Mouse (Mus musculus) MEL-GATA-1-ER (cell line): Measurements from ENCODE around the gene Tut7.
"Not testable (repeated sequence)": the region's sequence is repeated elsewhere in the genome, so short reads cannot be mapped to it uniquely, and the experiment has no call there.

Experiments used
- DNase-seq: peaks from one replicate; pipeline ENCODE4 v3.0.0-alpha.2; 2012; ENCODE audit warnings: low read depth; ENCODE audit errors: extremely low read depth

The Tut7 gene

DNA sequence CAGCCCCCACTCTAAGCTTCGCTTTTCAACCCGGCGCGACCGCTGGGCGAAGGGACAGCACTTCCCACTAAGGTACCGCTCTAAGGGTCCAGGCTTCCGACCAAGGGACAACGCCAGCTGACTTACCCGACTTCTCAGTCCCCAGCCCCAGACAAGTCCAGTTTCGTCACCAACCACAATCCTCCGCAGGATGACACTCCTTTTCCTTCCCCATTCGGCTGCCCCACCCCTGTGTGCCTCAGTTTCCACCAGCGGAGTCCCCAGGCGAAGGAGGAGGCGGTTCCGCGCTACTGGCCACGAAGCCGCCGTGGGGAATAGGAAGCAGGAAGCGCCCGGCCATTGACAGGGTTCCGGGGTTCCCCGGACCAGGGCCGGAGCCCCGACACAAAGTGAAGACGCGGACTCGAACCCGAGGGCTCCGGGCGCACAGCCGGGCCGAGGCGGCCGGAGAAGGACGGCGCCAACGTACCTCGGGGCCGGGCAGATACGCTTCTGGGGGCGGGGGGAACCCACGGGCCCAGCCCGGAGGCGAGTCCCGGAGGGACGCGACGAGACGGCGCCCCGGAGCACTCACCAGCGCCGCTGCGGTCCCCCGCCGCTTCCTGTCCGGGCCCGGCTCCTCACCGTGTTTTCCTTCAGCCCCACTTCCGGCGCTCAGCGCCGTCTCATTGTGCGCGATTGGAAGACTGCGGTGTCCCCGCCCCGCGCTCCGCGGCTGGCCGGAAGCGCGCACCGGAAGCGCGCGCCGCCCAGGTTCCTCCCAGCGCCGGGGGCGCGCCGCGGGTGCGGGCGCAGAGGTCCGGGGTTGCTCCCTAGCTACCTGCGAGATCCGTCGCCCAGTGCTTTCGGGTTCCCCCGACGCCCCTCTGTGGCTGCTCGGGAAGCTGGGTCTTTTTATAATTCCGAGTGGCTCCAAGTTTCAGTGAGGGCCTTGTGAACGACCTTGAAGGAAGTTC lies at the start of gene Tut7:
Gene Tut7 (minus strand): TSS at position 641 of the 956 bp plus-strand sequence.
- DNase-seq = peak; percentile 92

DNA sequence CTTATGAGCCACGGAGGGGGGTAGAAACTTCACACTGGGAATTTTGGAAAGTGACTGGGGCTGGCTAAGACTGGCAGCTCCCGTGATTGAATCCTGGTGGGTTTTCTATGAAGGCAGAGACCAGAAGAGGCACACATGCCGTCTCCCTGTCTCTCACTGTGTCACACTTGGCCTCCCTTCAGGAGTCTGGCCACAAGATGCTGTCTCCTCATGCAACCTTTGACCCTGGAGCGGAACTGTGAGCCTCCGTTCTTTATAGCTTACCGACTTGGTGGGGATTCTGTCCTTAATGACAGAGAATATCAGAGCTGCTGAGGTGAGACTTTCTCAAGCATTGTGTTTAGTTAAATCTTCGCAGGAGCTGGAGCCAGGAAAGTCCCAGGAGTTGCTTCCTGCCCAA lies 49.5 kb upstream of the Tut7 start:
- no peak for DNase-seq

DNA sequence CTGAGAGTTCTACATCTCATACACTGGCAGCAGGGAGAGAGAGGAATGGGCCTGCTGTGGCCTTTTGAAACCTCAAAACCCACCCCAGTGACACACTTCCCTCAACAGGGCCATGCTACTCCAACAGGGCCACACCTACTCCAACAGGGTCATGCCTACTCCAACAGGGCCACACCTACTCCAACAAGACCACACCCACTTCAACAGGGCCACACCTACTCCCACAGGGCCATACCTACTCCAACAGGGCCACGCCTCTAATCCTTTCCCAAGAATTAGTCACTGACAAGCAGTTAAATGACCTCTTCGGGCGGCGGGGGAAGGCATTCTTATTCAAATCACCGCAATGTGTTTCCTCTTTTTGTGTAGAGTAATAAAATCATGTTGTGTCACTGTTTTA lies 47.1 kb upstream of the Tut7 start:
- DNase-seq = no peak

DNA sequence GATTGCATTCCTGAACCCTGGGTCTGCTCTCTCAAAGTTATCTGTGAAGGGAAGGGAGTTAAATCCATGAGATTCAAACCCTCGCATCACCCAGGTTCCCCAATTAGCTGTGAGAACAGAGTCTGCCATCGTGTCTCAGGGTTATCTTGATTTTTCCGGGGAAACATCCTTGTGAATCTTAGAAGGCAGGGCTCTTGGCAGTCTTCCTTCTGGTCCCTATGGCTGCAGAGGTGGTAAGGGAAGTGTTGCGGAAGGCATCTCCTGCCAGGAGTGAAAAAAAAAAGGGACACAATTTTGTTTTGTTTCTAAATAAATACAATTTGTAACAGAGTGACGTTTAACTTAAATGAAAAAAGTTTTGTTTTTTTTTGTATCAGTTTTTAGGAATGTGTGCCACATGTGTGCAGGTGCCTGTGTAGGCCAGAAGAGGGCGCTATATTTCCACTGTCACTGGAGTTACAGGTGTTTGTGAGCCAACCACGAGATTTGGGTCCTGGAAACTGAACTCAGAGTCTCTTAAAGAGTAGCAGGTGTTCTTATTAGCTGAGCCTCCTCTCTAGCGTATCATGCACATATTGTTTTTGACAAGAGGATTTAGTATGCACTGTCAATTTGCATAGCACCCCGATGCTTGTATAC lies 45.2 kb upstream of the Tut7 start:
- DNase-seq = no peak

DNA sequence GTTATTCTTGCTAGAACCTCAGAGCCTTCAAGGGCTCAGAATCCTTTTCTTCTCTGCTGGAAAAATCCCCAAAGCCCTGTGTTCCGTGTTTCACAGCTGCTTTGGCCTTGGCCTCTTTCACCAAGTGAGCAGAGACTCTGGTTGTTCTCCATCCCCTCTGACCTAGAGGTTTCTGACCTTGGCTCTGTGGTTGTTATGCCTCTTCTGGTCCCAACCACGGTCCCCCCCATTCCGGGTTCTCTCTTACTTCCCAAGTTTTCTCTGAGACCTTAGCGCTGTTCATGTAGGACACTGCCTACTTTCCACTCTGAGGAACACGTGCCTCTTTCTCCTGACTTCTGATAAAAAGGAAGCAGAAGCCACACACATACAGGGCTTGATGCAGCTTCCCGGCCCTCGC lies 44.2 kb upstream of the Tut7 start:
- no peak for DNase-seq

DNA sequence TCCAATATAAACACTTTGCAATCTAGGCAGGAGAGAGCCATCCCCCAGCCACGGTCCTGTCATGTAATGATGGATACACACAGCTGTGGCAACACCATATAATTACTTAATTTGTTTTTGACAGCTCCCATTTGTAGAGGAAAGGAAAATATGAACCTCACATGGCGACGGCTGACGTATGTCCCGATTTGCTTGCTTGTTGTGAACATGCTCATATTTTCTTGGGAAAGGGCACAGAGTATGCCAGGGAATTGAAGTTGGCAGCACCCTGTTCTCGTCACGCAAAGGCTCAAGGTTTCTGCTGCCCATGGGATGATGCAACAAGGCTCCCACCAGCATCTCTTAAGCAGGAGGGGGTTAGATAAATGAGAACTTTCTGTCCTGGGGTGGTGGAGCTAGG lies 36.6 kb upstream of the Tut7 start:
- DNase-seq = no peak

DNA sequence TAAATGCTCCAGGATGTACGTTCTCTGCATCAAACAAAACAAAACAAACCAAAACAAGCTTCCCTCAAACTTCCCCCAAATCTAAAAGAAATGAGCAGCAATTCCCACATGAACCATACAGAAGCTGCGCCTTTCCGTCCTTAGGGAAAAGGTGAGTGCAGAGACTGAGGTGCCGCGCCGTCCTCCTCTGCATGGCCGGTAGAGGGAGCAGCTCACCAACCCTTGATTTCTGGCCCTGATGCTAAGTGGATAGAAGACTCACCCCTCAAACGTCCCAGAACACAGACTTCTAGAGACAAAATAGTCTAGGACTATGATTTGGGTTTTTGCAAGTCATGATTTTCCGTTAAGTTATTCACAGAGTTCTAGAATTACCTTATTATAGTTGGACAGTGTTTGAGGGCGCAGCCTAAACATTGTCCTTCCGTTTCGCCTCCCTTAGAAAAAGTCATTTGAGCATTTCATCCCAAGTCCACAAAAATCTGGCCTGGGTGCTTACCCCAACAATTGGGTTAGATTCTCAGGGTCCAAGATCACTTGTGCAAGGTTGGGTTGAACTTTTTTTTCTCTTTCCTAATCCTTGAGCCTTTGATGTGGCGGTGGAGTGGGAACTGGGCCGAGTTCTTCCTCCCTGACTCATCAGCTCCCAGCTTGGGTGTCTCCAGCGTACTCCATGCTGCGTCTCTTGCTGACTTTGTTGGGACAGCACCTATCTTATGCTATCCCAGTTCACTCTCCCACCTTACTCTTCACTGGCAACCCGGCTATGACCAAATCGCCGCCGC lies 33.5 kb upstream of the Tut7 start:
- DNase-seq = no peak

DNA sequence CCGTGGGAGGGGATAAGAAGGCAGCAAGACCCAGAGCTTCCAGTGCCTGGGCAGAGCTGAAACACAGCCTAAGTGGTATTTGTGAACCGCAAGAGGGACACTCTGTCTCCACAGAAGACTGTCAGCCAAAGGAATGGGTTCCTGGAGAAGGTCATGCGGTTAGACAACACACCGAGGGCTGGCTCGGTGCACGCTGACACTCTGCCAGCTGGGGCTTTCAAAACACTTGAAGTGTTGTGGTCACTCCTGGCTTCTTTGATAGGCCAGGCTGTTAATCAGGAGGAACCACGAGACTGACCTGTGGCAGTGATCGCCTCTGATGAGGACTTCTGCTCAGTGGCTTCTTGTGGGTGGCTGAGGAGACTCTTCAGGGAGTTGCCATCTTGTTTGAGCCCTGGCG lies 30.5 kb upstream of the Tut7 start:
- no peak for DNase-seq

DNA sequence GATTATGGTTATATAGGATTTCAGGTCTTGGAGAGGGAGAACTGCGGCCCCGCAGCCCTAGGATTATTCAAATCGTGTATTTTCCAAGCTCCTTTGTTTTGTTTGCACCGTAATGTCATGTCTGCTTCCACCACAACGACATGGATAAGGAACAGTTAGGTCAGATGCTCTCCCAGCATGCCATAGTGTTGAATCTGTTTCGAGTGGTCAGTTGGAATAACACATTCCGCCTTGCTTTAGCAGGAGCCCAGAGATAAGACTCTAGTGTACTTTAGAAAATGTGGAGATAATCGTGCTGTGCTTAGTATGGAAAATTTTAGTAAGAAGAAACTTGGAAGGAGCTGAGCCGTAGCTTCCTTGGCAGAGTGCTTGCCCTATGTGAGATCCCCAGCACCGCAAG lies 27.4 kb upstream of the Tut7 start:
- DNase-seq = no peak

DNA sequence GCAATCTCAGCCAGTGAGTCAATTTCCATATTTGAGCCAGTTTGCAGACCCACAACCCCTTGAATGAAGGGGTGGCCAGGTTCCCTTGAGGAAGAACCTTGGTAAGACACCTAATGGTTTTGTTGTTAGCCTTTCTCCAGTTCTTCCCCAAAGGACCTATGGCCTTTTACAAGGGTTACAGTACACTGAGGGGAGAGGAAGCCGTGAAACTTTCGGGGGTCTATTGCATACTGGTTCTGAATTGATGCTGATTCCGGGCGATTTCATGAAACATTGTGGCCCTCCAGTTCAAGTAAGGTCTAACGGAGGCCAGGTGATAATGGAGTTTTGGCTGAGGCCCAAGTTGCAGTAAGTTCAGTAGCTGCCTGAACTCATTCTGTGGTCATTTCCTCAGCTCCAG lies 21.7 kb upstream of the Tut7 start:
- no peak for DNase-seq

DNA sequence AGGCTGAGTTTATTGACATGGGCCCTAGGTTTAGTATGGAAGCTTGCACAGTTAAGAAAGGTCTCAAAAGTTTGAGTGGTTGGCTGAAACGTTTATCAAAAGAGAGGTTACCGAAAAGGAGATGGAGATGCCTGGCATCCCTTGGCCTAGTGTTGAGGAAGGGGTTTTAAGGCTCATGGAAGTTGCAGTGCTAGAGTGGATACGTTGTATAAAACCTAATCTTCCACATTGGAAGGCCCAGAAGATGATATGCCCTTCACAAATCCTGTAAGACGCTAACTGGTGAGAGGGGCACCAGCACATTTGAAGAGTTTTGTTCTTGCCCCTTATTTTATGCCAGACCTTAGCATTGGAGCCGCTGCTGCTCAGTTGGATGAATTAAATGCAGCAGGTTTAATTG lies 21.0 kb upstream of the Tut7 start:
- DNase-seq = no peak

DNA sequence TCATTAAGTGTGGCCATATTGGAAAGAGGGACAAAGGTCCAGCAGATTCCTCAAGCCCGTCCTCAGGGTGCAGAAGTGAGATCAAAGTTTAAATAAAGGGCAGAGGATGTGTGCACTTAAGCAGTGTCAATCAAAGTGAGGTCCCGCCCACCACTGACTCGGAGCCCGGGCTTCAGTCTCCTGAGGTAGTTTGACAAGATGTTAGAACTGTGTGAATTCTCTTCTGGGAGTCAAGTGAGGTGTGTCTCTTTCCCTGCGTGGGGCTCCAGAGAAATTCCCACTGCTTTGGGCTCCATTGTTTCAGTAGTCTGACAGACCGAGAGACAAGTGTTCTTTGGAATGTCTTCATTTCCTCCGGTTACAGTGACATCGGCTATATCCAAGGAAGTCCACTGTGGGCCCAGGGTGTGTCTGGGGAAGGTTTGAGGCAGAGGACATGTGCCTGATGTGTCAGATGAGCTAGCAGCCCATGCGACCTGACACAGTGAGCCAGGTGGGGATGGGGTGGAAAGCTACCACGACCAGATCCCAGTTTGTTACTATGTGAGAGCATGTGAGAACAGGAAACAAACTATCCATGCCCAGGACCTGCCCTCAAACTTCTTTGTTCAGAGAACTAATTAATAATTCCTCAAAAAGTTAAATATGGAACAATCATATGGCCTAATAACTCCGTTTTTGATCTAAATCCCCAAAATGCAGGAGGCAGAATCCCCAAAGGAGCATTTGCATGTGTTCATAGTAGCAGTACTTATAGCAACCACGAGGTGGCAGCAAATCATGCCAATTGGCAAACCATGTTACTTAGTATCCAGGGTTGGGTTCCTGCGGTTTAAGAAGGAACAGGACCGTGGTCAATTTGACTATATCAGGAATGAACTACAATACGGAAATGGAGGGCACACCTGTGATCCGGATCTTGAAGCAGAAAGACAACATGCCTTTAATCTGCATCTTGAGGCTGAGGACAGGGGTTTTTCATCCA lies 19.6 kb upstream of the Tut7 start:
- peak; percentile 77 for DNase-seq

DNA sequence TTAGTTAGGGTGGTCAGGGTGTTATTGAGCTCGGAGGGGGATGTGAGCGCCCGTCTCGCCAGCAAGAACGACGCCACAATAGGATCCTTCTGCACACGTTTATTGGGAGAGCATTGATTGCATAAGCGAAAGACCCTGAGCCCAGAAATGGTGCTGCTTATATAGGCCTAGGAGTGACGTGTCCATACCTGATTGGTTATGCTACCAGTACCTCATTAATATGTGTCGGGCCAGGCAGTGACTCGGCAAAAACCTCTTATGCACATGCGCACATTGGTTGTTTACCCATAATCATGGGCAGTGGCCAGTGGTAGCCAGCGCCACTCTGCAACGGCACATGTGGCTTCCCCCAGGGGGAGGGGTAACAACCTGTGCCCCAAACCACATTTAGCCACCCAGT lies 18.8 kb upstream of the Tut7 start:
- not testable (repeated sequence) for DNase-seq

DNA sequence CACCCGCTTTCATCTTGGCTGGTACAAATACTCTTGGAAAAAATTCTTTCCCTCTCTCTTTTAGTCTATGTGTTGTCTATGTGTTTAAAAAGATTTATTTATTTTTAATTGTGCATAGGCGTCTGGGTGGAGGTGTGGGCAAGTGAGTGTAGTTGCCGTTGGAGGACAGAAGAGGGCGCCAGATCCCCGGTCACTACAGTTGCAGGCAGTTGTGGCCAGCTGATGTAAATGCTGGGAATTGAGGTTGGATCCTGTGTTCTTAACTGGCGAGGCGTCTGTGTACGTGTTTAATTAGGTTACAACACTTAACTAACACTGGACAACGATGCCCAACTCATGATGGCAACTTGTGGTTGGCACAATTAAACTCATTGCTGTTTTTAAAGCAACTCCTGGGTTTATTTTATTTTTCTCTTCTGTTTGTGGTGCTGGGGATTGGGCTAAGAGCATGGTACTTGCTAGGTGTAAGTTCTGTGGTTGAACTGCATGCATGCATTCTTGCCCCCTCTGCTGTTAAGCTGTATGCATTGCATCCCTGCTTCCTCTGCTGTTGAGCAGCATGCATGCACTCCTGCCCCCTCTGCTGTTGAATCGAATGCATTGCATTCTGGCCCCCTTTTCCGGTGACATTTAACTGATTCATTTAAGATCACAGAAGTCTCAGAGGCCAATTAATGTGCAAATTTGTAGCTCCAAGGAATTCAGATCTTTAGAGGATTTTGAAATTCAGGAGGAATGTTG lies 17.7 kb upstream of the Tut7 start:
- DNase-seq = peak; percentile 89

DNA sequence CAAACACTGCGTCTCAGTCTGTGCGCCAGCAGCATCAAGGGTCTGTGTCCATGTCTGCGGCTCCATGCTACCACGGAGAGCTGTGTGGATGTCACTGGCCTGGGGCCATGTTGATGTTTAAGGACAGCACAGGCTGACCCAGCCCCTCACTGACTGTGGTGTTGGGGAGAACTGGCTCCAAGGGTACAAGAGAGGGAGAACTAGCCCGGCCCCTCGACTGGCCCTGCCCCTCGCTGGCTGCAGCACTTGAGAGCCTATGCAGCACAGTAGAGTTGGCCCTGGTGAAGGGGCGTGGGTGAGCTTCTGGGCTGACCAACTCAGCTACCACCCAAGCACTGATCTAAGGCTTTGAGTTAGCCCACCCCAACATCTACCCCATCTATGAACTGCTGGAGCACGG lies 16.4 kb upstream of the Tut7 start:
- no peak for DNase-seq

DNA sequence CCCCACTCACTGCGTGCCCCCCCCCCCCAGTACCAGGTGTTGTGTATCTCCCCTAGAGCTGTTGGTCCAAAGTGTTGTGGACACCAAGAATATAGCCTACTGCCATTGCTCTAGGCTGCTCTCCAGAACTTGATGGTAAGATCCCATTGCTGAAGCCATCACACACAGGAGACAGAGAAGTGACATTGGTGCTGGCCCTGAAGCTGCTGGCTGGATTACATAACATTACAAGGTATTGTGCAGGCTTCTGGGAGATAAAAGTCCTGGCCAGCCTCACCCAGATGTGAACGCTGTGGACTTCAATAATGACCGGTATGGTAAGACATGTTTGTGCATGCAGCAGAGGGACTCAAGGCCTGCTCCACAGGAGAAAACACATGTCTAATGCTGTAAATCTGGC lies 15.5 kb upstream of the Tut7 start:
- no peak for DNase-seq

DNA sequence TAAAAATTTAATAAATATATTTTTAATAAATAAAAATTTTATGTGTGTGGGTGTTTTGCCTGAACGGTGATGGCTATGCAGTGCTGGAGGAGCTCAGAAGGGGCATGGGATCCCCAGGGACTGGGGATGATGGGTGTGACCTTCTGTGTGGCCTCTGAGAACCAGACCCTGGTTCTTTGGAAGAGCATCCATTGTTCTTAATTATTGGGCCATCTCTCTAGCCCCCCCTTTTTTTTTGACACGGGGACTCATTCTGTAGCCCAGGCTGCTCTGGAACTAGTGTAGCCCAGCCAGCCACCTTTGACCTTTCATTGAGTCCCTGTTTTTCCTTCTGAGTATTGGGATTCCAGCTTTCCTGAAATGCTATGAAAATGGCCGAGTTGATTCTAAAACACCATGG lies 13.9 kb upstream of the Tut7 start:
- DNase-seq = no peak

DNA sequence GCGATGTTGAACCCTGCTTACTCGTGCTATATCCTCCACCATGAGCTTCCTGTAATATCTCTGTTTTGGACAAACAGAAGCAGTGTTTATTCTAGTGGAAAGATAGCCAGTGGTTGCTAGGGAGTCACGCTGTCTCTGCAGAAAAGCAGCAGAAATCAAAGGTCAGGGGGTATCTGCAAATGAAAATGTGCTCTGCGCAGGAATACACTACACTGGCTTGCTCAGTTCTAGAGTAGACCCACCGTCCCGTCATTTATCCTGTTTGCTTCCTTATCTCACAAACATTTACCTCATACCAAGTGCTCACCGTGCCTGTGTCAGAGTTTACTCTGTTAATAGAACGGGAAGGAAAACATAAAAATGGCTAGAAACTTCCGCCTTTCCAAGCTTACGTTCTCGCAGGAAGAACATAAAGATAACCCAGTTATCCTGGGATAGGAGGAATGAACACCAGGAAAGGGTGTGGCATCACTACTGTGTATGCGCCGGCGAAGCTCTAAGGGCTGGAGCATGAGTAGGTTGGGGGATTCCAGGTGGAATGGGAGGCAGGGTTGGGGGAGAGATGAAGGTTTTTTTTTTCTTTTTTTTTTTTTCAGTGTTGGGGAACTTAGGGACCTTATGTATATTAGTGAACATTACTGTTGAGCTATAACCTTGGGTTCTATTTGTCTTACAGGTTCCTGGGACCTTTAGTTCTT lies 13.3 kb upstream of the Tut7 start:
- no peak for DNase-seq

DNA sequence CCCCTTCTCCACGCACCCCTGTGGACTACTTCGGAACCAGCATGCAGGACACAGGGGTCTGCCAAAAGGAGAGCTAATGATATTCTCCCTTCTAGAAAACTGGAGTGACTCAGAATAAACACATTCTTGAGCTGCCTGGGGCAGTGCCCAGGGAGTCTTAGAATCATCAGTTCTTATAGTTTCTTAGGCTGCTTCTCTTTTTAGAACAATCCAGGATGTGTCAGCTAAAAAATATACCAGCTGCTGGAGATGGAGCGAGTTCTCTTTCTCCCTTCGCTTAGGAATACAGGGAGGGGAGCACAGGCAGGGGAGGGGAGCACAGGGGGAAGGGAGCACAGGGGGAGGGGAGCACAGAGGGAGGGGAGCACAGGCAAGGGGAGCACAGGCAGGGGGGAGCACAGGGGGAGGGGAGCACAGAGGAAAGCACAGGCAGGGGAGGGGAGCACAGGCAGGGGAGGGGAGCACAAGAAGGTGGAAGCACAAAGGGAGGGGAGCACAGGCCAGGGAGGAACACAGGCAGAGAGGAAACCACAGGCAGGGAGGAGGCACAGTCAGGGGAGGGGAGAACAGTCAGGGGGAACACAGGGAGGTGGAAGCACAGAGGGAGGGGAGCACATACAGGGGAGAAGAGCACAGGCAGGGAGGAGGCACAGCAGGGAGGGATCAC lies 12.0 kb upstream of the Tut7 start:
- DNase-seq = no peak
